Mouse (Mus musculus) hindbrain, embryonic 16.5 days (tissue): ENCODE data around the gene 1600014C23Rik. TPM values are rescaled to one million over a fixed set of nuclear protein-coding genes. Genes with fewer than 3 reads are reported as not detected.

Experiments
- ATAC-seq: fragments of 200-750 bp; cut with Nextera tagmentation; 2 replicates; pipeline ENCODE4 v1.8.0; 2017; ENCODE audit warnings: moderate TSS enrichment, moderate library complexity
- H3K27ac ChIP-seq: fragments of 300-500 bp; sonication (generic); 2 replicates; pipeline ENCODE4 v1.5.1; 2014; ENCODE audit warnings: low read depth, mild to moderate bottlenecking, control low read depth, low read length, moderate library complexity
- H3K27me3 ChIP-seq: fragments of 300-500 bp; sonication (generic); replicated peaks from 2 replicates; pipeline ENCODE4 v1.6.1; 2014; ENCODE audit warnings: low read length; ENCODE audit not compliant: control insufficient read depth, insufficient read depth
- H3K36me3 ChIP-seq: fragments of 300-500 bp; sonication (generic); 2 replicates; pipeline ENCODE4 v1.6.1; 2014; ENCODE audit warnings: mild to moderate bottlenecking, low read length, moderate library complexity, mixed read lengths; ENCODE audit not compliant: control insufficient read depth, insufficient read depth
- H3K4me1 ChIP-seq: fragments of 300-500 bp; sonication (generic); 2 replicates; pipeline ENCODE4 v1.6.1; 2014; ENCODE audit warnings: low read depth, low read length; ENCODE audit not compliant: control insufficient read depth, insufficient read depth
- H3K4me2 ChIP-seq: fragments of 300-500 bp; sonication (generic); 2 replicates; pipeline ENCODE4 v1.6.1; 2014; ENCODE audit warnings: mild to moderate bottlenecking, low read length, control low read depth, moderate library complexity
- H3K4me3 ChIP-seq: fragments of 300-500 bp; sonication (generic); 2 replicates; pipeline ENCODE4 v1.5.1; 2014; ENCODE audit warnings: mild to moderate bottlenecking, low read length, control low read depth, moderate library complexity
- H3K9ac ChIP-seq: fragments of 300-500 bp; sonication (generic); 2 replicates; pipeline ENCODE4 v1.6.1; 2014; ENCODE audit warnings: low read depth, mild to moderate bottlenecking, control low read depth, low read length, moderate library complexity
- H3K9me3 ChIP-seq: fragments of 300-500 bp; sonication (generic); 2 replicates; pipeline ENCODE4 v1.6.1; 2014; ENCODE audit warnings: mild to moderate bottlenecking, low read length, moderate library complexity; ENCODE audit not compliant: control insufficient read depth
- WGBS: fragments of 180-500 bp; shearing (Covaris S2); extraction: QIAGEN DNeasy Blood & Tissue Kit; methylation state at CpG from one replicate; pipeline ENCODE4 v1.1.7; 2014; 5-methylcytosine and 5-hydroxymethylcytosine counted together
- polyA plus RNA-seq: library from polyadenylated mRNA; unstranded; fragments of >200 nt; fragmentation: Nextera tagmentation; extraction: Ambion mirVana; gene quantifications from 2 replicates; pipeline ENCODE4 v1.2.1, GENCODE M21; 2015

1600014C23Rik gene
- polyA plus RNA-seq, 1 experiment from 2014 or later = 0.66 TPM

DNA sequence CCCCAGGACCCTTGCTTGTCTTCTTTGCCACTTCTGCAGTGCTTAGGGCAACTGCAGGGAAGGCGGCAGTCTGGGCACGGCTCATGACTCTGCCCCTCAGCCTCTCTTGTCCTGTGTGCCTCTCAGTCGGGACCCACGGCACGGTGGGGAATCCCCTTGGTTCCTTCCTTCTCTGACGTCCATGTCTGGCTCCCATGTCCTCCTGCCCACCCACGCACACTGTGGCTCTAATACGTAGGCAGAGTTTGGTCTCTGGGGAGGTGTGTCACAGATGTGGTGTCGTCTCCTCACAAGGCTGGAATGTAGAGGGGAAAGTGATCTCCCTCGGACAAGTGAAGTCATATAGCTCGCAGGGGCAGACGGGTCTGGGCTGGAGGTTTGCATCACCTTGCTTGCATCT, 13.1 kb upstream of the 1600014C23Rik start:
- no peak for ATAC-seq

DNA sequence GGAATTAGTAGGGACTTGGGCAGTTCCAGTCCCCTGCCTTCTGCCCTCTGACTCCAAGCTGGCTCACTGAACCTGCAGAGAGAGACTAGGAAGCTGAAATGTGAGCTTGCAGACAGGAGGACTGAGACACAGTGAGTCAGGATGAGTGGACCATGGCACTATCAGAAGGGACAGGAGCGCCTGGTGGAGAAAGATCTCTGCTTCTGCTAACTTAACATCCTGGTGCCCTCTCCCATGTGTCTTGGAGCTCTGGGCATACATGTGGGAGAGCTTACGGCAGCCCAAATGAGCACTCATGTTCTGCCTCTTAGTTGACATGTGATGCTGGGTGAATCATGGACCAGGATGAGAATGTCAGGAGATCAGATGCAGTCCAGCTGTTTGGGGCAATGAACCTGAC, 12.0 kb upstream of the 1600014C23Rik start:
- no peak overlapping the region for H3K4me3 ChIP-seq
- 97% methylated on average over 2 of the region's 2 CpGs for WGBS
- no peaks in the 10 kb centered on the region for H3K36me3 ChIP-seq
- no peak for ATAC-seq
- no peaks in the 10 kb centered on the region for H3K4me1 ChIP-seq
- H3K9me3 ChIP-seq = no peaks in the 10 kb centered on the region
- H3K27me3 ChIP-seq = no peaks in the 10 kb centered on the region
- no peak overlapping the region for H3K9ac ChIP-seq
- H3K4me2 ChIP-seq = no peak overlapping the region
- H3K27ac ChIP-seq = no peak overlapping the region

More for the DNA sequence above, 13.1 kb upstream of the 1600014C23Rik start:
- WGBS = 63% methylated on average over 12 of the region's 12 CpGs
- no peak overlapping the region for H3K4me2 ChIP-seq
- no peaks in the 10 kb centered on the region for H3K36me3 ChIP-seq
- no peak overlapping the region for H3K27ac ChIP-seq
- H3K9me3 ChIP-seq = no peaks in the 10 kb centered on the region
- H3K9ac ChIP-seq = no peak overlapping the region
- no peak overlapping the region for H3K4me3 ChIP-seq
- H3K27me3 ChIP-seq = no peaks in the 10 kb centered on the region
- H3K4me1 ChIP-seq = no peaks in the 10 kb centered on the region

DNA sequence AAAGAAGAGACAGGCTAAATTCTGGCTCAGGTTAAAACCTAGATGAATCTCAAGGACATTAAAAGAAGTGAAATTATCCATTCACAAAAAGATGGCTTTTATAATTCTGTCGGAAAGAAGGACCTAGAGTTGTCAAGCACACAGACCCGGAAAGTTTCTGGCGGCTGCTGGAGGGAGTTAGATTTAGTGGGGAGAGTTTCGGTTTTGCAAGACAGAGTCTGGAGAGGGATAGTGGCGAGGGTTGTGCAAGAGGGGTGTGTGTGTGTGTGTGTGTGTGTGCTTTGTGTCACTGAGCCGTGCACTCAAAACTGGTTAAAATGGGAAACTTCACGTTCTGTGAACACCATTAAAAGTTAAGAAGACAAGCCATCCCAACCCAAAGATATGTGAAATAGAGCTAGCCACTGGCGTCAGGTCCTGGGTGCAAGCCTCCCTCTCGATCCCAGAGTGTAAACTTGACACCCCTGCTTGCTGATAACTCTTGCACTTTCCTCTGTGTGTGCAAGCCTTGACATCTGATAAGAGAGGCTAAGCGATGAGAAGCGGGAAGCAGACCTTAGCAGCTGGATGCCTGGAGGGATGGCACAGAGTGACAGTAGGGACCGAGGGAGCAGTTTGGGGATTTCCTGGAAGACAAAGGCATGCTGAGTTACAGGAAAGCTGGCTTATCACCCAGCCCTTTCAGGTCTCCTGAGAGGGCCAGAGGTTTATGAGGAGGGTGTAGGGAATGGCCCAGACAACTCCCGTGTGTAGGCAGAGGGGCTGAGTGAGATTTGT, 8.9 kb upstream of the 1600014C23Rik start:
- H3K4me1 ChIP-seq = no peaks in the 10 kb centered on the region
- WGBS = 69% methylated on average over 13 of the region's 13 CpGs
- no peak overlapping the region for H3K4me2 ChIP-seq
- no peaks in the 10 kb centered on the region for H3K36me3 ChIP-seq
- ATAC-seq = no peak
- H3K27ac ChIP-seq = no peak overlapping the region
- H3K9ac ChIP-seq = no peak overlapping the region
- no peaks in the 10 kb centered on the region for H3K9me3 ChIP-seq
- no peaks in the 10 kb centered on the region for H3K27me3 ChIP-seq
- no peak overlapping the region for H3K4me3 ChIP-seq

DNA sequence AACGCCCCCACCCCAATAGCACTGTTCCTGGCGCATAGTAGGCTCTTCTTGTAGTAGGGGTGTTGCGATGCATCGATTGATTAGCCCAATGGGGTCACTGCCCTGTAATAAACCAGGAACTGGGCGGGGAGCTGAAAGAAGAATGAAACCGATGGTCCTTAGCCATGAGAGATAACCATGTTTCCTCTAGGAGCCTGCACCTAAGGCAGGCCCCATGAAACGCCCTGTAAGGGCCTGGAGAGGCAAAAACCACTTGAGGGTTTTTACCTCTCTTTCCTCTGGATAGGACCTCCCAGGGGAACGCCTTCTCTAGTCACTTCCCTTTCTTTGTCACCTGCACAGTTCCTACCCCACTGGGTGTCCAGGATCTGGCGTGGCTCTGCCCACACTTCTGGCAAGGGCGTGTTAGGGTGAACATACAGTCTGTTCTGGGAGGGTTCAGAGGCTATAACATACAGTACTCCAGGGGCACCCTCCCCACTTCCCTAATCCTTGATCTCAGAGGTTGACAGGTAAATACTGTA, 3.5 kb upstream of the 1600014C23Rik start:
- Histone ChIP-seq H3K9me3 (no peaks in the 10 kb centered on the region), H3K27ac (peak overlapping the region; percentile 88), H3K36me3 (no peaks in the 10 kb centered on the region), H3K27me3 (no peaks in the 10 kb centered on the region), H3K4me2 (peak overlapping the region; percentile 82), H3K4me1 (peaks cover 32% of the 10 kb centered on the region), H3K9ac (peak overlapping the region; percentile 74), H3K4me3 (peak overlapping the region; percentile 48)
- 17% methylated on average over 10 of the region's 10 CpGs for WGBS
- ATAC-seq = peak; percentile 7; the same call in 1 of the 2 replicates

DNA sequence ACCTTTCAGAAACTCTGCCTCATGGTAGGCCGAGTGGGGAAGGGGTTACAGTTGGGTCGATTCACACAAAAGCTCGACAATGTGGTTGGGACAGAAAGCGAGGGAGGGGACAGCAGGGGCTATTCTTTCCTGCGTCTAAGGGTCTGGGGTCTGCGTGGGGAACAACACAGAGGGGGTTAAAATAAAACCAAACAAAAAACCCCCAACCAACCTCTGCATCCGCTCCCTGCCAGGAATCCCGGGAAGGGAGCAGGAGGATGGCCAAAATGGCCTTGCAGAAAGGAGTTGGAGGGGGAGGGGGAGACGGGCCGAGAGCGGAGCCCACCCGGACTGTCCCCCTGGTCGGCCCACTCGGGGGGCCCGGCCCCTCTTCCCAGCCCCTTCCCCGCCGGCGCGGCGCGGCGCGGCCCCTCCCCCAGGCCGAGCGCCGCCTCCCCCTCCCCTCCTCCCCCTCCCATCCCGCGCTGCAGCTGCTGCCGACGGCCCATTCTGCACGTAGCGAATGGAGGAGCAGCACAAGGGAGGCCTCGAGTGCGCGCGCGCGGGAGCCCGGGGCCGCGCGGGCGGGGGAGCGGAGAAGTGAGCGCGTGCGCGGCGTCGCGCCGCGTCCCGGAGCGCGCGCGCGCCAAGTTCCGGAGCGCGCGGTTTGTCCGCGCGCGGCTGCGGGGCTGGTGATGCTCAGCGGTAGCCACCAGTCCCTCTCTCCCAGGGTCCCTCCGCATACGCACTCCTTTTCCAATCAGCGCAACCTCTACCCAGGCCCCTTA, 2.9 kb upstream of the 1600014C23Rik start:
- Histone ChIP-seq H3K36me3 (no peaks in the 10 kb centered on the region), H3K4me2 (peak overlapping the region; percentile 82), H3K27me3 (no peaks in the 10 kb centered on the region), H3K9ac (peak overlapping the region; percentile 74), H3K4me3 (peak overlapping the region; percentile 48), H3K9me3 (no peaks in the 10 kb centered on the region), H3K27ac (peak overlapping the region; percentile 88), H3K4me1 (peaks cover 32% of the 10 kb centered on the region)
- peak; percentile 68 for ATAC-seq
- under 1% methylated on average over 19 of the region's 72 CpGs for WGBS

DNA sequence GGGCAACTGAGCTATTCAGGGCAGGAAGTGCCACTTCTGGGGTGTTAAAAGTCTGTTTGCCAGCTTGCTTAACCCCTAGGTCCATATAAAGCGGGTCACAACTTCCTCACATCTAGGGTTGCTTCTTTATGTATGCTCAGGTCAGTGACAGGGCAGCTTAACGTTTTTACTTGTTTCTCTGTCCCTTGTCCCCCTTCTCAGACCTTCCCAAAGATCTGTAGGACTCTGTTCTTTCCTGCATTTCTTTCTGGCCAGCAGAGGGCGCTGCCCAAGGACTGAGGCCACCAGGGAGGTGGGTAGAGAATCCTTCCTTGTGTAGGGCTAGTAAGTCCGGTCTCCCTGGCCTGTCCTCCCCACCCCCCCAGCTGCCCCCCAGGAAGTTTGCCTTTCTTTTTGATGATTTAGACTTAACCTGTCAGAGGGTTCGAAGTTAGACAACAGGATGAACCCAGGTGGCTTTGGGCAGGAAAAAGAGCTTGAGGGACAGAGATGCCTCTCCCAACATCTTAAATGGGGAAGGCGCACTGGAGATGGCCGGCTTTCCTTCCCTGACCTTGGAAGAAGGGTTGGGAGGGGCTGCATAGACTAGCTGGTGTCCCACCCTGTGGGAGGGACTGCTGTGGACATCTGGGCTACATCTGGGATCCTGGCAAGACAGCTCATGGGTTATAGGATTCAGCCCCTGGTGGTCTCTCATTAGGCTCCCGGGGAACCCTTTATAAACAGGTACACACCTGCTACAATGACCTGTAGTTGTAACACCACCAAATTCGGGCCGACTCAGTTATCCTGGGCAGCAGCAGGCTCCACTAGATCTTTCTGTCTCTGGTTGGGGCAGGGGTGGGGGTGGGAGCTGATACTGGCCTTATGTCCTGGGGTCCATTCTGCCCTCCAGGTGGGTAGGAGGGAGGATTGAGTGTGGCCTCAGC, 2.0 kb upstream of the 1600014C23Rik start:
- peaks cover 32% of the 10 kb centered on the region for H3K4me1 ChIP-seq
- H3K36me3 ChIP-seq = no peaks in the 10 kb centered on the region
- ATAC-seq = 0 out of 2 replicates have a peak, but pooled peaks have one; percentile 31
- peak overlapping the region; percentile 88 for H3K27ac ChIP-seq
- H3K4me2 ChIP-seq = peak overlapping the region; percentile 82
- 12% methylated on average over 10 of the region's 10 CpGs for WGBS
- peak overlapping the region; percentile 74 for H3K9ac ChIP-seq
- no peaks in the 10 kb centered on the region; the same call in 1 of the 2 replicates for H3K27me3 ChIP-seq
- H3K9me3 ChIP-seq = no peaks in the 10 kb centered on the region
- H3K4me3 ChIP-seq = peak overlapping the region; percentile 48

DNA sequence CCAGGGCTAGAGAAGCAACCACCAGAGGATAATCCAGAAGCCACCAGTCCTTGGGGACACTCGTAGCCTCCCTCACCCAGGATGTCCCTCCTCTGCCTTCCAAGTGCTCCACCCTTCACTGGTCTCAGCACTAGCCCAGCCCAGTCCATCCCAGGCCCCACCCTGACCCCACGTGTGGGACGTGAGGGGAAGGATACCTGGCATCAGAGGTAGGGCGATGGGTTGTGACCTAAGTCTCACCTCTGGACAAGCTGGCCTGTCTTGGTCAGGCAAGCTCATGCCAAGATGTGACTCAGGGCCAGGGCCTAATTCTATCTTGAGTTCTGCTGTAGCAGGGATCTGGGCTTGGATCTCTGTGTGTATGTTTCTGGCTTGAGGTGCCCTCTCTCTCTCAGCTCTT, 1.2 kb upstream of the 1600014C23Rik start:
- Histone ChIP-seq H3K4me2 (no peak overlapping the region), H3K4me3 (no peak overlapping the region), H3K9me3 (no peaks in the 10 kb centered on the region), H3K27me3 (no peaks in the 10 kb centered on the region; the same call in 1 of the 2 replicates), H3K27ac (peak overlapping the region; percentile 75), H3K4me1 (peaks cover 32% of the 10 kb centered on the region), H3K36me3 (no peaks in the 10 kb centered on the region), H3K9ac (peak overlapping the region; percentile 8; the same call in 1 of the 2 replicates)
- no peak for ATAC-seq
- WGBS = 71% methylated on average over 4 of the region's 4 CpGs

DNA sequence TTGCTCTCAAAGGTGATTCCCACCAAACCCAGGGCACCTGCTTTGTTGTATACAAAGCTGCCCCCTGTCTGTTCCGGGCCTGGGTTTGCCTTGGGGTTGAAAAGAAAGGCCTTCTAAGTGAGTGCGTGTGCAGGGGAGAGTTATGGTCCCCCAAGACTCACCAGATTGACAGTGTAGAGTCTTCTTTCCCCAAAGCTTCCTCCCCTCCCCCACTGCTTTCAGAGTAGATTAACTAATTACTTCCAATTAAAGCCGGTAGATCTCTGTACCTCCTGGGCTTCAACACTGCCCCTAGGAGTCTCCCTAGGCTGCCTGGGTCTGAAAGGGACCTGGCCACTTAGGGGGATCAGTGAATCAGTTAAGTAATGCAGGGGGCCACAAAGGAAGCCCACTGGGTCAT, 689 bp upstream of the 1600014C23Rik start:
- Histone ChIP-seq H3K4me1 (peaks cover 32% of the 10 kb centered on the region), H3K4me2 (peak overlapping the region; percentile 93), H3K4me3 (no peak overlapping the region; the same call in 1 of the 2 replicates), H3K27me3 (no peaks in the 10 kb centered on the region; the same call in 1 of the 2 replicates), H3K36me3 (no peaks in the 10 kb centered on the region), H3K9me3 (no peaks in the 10 kb centered on the region), H3K9ac (peak overlapping the region; percentile 72; the same call in 1 of the 2 replicates), H3K27ac (peak overlapping the region; percentile 75)
- no peak for ATAC-seq
- WGBS = 15% methylated on average over 3 of the region's 3 CpGs
